Mouse (Mus musculus): ENCODE data around the gene Igfbpl1. TPM values are rescaled to one million over a fixed set of nuclear protein-coding genes. Genes with fewer than 3 reads are reported as not detected.

The Igfbpl1 gene
- total RNA-seq (2021) = 1 to 10 TPM in 1 of 2 experiments, under 1 TPM in 1; 0.43 to 1.4 TPM
- long read RNA-seq = 0 reads

DNA sequence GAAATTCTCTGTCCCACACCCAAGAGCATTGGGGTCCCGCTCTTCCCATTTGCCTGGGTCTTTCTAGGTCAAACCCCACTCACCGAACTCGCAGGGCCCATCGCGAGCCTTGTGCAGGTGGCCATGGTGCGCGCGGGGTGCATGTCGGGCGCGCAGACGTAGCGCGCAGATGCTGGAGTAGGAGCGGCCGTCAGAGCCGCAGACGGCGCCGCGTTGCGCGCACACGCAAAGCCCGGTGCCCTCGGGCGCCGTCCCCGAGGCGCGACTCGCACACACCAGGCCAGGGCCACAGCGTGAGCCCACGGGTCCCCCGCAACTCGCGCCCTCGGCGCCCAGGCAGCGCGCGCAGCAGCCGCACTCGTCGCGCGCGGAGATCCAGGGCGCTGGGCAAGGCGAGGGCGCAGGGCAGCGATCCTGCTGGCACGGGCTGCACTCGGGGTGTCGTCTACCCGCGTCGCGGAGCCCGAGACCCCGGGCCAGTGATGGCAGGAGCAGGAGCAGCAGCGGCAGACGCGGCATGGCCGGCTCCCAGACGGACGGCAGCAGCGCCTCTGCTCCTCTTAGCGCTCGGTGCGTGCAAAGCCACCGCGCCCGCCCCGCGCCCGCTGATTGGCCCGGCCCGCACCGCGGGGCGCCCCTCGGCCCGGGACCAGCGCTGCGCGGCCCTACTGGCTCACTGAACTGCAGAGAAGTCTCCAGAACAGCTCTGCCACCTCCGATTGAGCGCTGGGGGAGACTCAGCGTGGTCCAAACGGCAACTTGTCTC is at the start of gene Igfbpl1:
Igfbpl1 (minus strand) TSS at position 649 of the 766 bp plus-strand sequence.
- DNase-seq (ENCODE audit: low spot score in 2 of 2) = no peak

DNA sequence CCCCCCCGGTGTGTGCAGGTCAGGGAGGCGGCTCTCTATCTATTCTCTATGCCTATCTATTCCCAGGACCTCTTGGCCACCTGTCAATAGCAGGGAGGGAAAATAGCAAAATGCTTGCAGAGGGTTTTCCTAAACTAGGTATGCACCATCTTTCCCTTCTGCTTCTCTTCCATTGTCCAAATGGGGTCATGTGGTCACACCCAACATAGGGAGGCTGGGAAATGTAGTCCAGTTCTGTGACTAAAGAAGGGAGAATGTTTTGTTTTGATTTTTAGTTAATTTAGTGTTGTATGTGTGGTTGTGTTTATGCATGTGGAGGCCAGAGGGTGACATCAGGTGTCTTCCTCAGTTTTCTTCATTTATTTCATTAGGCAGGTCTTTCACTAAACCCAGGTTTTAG is 45.4 kb upstream of the Igfbpl1 start:
- no peak for DNase-seq (ENCODE audit: low spot score in 2 of 2)

DNA sequence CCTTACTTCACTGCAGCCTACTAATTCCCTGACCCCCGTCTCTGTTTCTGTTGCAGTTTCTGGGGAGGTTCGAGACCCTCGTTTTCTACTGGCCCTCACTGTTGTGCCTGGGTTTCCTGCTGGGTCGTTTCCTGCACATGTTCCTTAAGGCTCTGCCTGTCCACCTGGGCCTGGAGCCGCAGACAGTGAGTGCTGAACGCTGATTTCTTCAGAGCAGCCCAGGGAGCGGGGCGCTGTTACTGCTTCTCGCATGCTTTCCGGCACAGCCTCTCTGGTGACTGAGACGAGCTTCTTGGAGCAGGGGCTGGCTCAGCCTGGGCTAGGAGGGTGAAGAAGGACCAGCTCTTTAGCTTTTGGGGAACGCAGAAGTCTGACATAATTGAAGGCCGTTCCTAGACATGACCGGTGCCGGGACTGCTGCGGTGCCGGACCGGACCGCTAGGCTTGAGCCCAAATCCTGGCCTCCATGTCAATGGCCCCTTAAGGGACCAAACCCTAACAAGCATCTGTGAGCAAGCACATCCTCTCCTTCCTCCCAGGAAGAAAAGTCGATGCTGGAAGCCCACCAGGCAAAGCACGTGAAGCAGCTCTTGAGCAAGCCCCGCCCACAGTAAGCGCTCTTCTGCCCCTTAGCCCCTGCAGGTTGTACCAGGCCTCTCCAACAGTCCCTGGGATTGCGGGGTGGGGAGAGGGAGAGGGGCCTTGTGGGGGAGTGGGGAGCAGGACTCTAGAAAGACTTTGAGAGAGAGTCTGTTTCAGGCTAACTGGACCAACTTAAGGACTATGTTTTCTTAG is 42.5 kb upstream of the Igfbpl1 start:
- no peak for DNase-seq (ENCODE audit: low spot score in 2 of 2)

DNA sequence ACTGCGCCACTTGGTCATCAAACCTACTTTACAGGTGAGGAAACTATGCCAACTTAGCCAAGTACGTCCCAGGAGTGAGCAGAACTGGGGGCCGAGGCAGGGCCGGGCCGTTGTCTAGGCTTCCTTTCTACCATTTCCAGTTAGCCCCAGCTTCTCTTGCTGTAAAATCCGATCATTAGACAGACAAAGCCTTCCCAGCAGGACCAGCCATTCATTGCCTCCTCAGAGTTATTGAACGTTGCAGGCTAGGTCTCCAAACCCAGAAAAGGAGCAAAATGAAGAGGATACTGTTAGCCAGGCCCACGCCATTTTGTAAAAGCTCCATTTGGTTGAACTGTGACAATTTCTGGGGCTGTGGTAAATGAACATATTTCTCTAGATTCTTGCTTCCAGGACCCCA is 40.7 kb upstream of the Igfbpl1 start:
- no peak for DNase-seq (ENCODE audit: low spot score in 2 of 2)

DNA sequence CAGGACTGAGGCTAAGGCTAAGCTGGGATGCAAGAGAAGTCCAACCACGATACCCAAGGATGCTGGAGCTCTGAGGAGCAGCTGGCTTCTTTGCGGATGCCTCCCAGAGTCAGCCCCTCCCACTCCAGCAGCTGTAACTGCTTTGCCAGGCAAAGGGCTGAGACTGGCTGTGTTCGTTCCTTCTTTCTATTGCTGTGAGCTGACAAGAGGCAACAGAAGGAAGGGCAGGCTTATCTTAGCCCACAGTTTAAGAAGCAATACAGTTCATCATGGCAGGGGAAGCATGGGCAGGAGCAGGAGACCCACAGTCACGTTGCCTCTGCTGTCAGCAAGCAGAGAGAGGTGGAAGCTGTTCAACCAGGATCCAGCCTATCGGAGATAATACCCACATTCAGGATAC is 34.4 kb upstream of the Igfbpl1 start:
- no peak for DNase-seq (ENCODE audit: low spot score in 2 of 2)

DNA sequence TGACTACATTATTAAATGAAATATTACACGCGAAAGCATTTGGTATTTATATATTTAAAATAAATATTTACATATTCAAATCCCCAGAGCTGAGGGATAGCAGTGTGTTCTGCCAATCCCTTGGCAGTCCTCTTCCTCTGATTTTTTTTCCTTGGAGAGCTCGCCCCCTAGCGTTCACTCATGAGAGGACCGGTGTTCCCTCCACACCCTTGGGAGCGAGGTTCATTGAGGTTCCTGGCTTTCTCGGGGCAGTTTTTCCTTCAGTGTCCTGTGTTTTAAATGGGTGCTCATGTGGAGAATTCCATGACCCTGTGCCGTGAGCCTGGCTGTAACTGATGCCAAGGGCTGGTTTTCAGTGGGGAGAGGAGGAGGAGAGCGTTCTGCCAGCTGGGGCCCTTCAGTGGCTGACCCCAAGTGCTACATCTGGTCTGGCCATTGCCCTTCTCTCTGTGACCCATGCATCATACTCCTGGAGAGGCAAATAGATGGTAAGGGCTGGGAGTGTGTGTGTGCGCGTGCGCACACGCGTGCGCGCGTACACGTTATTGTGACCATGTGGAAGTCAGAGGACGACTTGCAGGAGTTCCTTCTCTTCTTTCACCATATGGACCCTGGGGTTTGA is 29.2 kb upstream of the Igfbpl1 start:
- peak; percentile 59 to 86 for DNase-seq (ENCODE audit: low spot score in 2 of 2)

DNA sequence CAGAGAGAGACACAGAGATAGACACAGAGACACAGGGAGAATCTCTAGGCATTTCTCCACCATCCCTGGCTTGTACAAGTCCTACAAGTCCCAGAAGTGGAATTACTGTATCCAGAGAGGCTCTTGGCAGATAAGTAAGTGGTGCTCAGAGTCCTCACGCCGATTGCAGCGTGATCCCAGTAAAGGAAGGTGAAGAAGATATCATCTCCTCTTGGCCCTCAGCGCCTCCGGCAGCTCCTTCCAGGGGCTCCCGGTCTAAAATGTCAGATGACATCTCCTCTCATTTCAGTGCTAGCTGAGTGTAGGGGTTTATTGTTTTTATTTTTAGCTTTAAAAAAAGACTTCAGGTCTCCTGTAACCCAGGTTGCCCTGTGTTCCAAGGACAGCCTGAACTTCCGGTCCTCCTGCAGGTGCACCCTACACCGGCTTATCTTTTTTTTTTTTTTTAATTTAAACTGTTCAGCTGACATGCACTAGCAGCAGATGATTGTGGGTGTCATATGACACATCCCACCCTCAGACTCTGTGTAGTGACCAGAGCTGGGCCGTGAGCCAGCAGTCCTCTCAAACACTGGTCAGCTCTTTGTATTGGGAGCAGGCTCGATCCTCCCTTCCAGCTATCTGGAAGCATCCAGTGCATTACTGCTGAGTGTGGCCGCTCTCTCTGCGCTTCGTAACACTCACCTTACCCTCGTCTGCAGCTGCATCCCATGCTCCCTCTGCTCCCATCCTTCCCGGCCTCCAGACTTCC is 26.9 kb upstream of the Igfbpl1 start:
- no peak for DNase-seq (ENCODE audit: low spot score in 2 of 2)

DNA sequence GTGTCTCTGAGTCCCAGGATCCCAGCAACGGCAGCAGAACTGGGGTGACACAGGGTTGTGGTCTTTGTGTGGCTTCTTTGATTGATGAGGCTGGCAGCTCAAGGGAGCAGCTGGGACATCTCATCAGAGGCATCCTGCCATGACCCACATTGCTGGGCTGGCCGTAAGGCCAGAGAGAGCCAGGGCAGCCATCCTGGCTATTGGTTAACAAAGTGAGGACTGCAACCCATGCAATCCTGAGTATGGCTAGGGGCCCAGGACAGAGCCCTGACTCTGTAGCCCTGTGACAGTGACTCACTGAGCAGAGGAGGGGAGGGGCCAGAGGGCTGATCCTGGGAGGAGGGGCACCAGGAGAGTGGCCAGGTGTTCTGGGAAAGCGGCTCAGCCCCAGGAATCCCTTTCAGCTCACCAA is 24.9 kb upstream of the Igfbpl1 start:
- DNase-seq (ENCODE audit: low spot score in 2 of 2) = no peak

DNA sequence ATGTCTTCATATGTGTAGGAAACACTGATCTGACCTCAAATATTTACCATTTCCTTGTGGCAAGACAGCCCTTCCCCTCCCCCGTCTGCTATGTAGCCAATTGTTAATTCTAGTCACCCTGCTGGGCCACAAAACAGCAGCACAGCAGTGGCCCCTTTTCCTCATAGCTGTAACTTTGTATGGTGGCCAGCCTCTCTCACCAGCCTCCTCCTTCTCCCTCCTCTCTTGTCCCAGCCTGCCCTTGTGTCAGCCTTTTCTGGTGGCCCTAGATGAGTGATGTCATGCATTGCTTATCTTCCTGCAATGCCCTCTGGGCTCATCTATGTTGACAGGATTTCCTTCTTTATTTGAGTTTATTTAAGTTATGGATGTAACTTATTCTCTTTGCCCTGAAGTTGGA is 22.7 kb upstream of the Igfbpl1 start:
- DNase-seq (ENCODE audit: low spot score in 2 of 2) = no peak

DNA sequence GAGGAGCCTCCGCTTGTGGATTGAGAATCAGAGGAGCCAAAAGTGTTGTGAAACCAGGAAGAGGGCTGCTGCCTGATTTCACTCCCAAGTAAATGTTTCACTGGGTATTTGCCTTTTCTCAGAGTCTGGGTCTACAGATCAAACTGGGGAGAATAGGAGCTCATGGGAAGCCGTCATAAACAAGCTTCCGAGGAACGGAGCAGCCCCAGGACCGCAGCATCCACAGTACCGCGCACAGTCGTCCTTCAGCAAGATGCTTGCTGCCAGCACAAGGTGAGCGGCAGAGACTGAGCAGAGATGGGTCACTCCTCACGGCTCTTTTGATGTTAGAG is 22.1 kb upstream of the Igfbpl1 start:
- no peak for DNase-seq (ENCODE audit: low spot score in 2 of 2)

DNA sequence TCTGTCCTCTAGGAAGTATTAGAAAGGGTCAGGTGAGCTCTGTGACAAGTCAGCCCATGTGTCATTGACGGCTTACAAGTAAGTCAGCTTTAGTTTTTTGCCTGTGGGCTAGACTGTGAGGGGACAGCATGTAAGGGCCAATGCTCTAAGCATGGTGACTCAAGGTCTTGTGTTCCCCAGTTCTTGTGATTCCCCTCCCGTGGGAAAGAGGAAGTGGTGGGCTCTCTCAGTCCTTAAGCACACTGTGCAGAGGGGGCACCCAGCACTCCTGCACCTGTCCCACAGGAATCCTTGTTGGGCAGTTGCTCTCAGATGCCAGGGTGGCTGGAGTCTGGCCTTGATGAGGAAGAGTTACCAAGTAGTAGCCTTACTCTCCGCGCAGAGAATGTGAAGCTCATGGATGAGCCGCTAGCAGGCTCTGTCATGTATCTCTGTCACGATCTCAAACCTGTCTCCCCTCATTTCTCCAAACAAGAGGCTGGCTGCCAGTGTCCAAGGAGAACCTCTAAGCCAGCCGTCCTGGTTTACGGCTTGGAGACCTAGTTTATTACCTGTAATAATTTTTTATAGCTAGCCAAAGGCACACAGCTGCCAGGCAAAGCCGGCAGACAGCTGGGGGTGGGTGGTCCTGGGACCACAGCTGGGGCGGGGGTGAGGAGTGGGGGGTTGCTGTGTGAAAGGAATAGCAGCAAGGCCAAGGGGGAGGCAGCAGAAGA is 21.5 kb upstream of the Igfbpl1 start, which contains the start of gene Stra6l:
Stra6l (plus strand) TSS at position 556 of the 716 bp plus-strand sequence.
- no peak for DNase-seq (ENCODE audit: low spot score in 2 of 2)

DNA sequence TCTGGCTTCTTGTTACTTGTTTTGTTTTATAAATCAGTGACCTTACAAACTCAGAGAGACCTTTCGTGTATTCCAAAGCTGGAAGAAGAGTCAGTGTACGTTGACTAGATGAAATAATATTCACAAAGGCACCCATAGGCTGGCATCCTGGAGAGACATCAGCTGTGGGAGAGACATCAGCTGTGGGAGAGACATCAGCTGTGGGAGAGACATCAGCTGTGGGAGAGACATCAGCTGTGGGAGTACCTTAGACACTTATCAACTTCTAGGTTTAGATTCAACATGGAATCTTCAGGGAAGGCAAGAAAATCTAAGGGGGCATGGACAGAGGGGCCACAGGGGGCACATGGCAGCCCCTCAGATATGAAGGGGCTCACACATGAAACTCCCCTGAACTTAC is 19.5 kb upstream of the Igfbpl1 start:
- DNase-seq (ENCODE audit: low spot score in 2 of 2) = no peak

DNA sequence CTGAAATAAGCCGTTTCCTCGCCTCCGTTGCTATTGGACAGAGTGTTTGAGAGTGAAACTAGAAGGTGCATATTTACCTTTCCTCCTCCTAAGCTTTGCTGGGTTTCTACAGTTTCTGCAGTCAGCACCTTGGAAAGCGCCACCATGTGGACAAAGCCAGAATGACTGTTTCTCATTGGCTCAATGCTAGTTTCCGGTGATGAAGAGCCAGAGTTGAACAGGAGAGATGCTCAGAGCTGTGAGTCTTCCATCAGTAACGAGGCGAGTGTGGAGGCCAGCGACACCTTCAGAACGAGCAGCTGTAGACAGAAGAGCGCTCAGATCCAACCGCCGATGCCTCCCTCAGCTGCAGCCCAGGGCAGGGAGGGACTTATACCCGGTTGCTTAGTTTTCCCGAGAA is 17.6 kb upstream of the Igfbpl1 start:
- peak; percentile 15 to 51 for DNase-seq (ENCODE audit: low spot score in 2 of 2)

DNA sequence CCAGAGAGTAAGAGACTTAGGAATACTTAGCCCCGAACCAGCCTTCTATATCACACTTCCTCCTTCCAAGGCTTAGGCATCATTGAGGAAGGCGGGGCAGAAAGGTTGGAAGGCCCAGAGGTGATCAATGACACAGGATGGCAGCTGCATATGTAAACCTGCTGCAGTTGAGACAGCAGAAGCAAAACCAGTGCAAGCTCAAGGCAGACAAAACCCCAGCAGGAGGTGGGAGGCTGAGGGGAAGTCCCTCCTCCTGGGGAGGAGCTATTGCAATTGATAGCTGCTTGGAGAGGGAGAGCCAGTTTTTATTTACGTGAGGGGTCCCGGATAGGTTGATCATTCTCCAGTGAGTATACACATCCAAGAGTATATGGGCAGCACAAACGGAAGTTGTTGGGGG is 6.7 kb upstream of the Igfbpl1 start:
- DNase-seq (ENCODE audit: low spot score in 2 of 2) = no peak

DNA sequence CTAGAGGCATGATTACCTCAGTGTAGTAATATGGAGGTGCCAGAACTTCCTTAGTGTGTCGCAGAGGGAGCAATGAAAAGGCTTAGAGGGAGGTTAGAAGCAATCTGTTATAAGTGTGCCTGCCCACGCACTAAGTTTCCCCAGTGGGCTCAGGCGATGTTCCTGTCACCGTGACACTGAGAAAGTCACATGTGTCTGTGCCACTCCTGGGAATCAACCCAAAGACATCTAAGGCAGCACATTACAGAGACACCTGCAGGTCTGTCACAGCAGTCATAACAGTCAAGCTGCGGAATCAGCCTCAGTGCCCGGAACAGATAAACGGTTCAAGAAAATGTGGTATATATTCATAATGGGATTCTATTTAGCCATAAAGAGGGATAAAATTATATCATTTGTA is 5.3 kb upstream of the Igfbpl1 start:
- peak in 1 of 2 experiments; percentile 18 for DNase-seq (ENCODE audit: low spot score in 2 of 2)

DNA sequence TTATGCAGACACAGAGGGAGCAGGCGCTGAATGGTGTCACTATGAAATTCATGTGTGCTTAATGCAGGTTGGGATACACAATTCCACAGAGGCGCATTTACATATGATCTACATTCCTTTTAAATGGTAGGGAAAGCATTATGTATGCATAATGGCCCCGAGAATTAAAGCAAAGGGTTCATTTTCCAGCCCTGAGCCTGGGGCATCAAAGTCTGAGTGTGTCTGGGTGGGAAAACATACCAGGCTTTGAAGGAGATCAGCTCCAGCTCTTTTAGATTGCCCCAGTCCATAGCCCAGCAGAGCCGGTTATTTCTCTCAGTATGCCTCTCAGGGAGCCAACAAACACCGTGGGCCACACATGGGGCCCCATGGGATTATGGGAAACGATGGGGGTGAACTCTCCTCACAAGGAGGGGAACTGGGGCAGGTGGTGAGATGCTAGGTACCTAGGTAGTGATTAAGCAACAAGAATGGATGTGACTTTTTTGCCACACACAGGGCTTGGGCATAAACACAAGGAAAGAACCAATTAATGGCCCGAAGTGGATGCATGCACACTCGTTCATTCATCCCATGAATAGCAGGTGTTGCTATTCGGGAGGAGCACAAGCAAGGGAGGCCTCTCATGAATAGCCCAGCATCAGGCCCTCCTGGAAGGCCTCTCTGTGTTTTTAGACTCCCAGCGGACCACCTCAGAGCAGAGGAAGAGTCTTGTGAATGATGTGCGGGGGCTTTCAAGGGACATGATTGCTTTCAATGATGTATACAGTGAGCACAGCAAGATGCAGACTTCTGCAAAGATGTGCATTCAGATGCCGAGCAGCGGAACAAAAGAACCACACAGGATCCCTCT is 3.4 kb upstream of the Igfbpl1 start:
- DNase-seq (ENCODE audit: low spot score in 2 of 2) = no peak

DNA sequence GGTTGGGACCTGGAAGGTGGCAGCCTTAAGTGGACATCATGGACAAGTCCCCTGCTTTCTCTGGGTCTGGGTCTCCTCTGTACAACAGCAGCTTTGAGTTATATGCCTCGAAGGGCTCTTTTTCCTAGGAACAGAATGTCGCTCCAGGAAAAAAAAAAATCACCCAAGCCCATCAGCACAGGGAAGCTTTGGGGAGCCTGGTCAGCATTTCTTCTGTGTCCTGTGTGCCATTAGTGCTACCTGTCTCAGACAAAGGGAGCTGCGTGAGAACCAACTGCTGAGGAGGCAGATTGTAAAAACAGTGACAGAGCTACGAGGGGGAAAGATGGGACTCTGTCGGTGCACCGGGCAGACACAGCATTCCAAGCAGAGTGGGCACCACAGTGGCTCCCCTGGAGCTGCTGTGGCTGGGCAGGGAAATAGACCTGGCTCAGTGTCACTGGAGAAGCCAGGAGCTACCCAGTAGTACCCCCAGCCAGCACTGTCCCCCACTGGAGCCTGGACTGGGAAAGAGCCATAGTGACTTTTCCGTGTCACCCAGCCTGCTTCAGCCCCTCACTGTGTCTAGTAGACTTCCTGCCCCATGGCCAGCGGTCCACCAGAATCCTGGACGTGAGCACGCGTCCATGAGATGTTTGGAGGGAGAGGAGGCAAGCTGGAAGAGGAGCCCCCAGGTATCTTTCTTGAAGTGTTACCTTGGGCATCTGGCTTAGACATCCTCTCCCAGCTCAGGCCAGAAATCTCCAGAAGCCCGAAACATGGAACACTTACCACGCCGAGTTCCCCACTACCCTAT is 1.8 kb downstream of the Igfbpl1 start:
- DNase-seq (ENCODE audit: low spot score in 2 of 2) = no peak

DNA sequence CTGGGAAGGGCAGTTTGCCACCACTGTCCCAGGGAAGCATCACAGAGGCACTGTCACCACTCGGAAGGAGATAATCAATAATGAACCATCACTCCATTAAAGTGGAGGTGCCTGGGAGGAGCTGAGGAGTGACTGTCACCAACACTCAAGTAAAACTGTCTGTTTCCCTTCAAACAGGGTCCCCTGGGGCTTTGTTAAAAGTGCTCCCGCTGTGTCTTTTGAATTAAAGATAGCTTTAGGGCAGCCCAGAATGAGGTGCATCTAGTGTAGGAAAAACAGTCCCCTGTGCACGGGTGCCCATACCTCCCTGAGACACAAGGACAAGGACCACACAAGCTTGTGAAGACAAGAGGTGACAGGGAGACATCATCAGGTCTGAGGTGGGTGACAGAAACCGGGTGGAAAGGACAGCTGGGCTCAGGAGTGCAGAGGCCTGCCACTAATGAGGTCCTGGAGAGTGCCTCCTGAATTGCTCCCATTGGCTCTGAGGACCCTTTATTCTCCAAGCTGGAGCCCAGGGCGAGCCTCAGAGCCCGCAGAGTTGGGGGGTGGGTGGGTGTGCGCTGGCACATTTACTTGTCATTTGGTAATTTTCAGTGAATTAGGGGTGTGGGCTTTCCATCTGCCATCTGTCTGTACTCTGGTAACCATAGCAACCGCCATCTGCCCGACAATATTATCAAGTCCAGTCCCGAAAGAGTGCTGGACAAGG is 2.5 kb downstream of the Igfbpl1 start:
- DNase-seq (ENCODE audit: low spot score in 2 of 2) = no peak

Measured in layer of hippocampus, adult 18-20 months (tissue).